Mouse (Mus musculus) mammary gland, adult 2 months (tissue): Measurements from ENCODE around the gene Mapk1ip1. TPM values are rescaled to one million over a fixed set of nuclear protein-coding genes. Genes with fewer than 3 reads are reported as not detected.

ENCODE experiments used
- polyA plus RNA-seq: library from polyadenylated mRNA; depleted of rRNA; stranded (reverse); fragments of >200 nt; gene quantifications from 2 replicates; pipeline ENCODE4 v1.2.3, GENCODE M21; 2012; ENCODE audit warnings: low replicate concordance; rRNA removed

Mapk1ip1 gene
- polyA plus RNA-seq = 57.9 and 106 TPM in 2 replicates

DNA sequence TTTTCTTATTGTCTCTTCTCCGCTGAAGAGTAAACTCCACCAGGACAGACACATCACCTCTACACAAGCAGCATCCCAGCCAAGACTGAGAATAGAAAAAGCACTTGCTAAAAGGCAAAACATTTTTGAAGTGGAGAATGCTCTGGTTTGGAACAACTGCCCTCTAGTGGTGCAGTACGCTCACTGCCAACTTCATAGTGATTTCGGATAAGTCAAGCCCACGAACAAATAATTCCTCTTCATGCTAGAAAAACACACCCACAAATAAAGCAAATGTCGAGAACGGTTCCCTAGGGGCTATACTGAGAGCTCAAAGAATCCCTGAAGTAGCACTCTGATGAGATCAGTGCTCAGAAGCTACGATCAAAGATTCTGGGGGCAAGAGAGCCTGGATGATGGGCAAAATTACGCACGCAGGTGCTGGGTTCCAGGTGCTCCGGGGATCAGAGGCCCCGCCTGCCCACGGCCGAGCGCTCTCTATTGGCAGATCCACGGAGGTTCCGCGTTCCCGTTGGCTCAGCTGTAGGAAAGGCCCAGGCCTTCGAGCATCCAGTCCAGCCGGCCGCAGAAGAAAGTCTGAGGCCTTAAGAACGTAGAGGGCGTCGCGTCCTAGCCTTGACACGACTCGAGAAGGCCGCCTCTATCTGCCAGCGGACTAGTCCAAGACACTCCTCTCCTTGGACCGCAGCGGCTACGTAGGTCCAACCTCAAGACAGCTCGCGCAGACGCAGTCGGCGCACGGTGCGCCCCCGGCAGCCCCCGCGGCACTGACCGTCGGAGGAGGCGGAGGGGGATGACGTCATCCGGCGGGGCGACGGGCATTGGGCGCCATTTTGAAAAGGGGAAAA lies at the start of gene Mapk1ip1, which contains the start of gene Ppp2r2d:
Gene Mapk1ip1 (minus strand): TSS at position 730 of the 848 bp plus-strand sequence.
Gene Ppp2r2d (plus strand): TSS at position 536 of the 848 bp plus-strand sequence.

Other genes with a start within 250 kb of the Mapk1ip1 start
- gene Ppp2r2d, start 194 bp downstream of the Mapk1ip1 start, polyA plus RNA-seq = 15.0 and 34.5 TPM in 2 replicates
- 56.3 and 88.3 TPM in 2 replicates for gene Bnip3, start 63.2 kb upstream of the Mapk1ip1 start, polyA plus RNA-seq
- 0.37 and 0.52 TPM in 2 replicates for gene Jakmip3, start 94.5 kb upstream of the Mapk1ip1 start, polyA plus RNA-seq
- gene Dpysl4, start 239.7 kb upstream of the Mapk1ip1 start, polyA plus RNA-seq = 0.49 and 0.52 TPM in 2 replicates